Mouse (Mus musculus): ENCODE data around the gene Capn9. TPM values are rescaled to one million over a fixed set of nuclear protein-coding genes. Genes with fewer than 3 reads are reported as not detected.

Gene Capn9
- polyA plus RNA-seq, 1 experiment: not detected

DNA sequence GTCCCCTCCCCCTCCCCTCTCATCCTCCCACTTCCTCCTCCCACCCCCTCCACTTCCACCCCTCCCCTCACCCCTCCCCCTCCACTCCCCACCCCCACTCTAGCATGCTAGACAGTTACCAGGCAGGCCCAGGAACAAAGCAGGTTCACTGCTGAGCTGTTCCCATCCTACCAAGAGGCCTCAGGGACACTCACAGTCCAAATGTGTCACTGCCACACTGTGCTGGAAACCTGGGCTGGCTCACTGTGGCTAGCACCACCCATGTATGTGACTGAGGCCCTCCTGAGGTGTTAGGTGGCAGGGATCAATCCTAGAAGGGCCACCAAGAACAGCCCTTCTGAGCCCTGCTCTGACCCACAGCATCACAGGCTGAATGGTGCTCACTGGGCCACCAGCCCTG, 72.4 kb downstream of the Capn9 start:
- DNase-seq (ENCODE audit: low read depth): peak; percentile 17
- TF ChIP-seq POLR2A (IDR thresholded peaks at IDR 0.05; ENCODE audit: borderline replicate concordance, extremely low read depth, insufficient read depth, insufficient read length, poor library complexity, severe bottlenecking): no peak

DNA sequence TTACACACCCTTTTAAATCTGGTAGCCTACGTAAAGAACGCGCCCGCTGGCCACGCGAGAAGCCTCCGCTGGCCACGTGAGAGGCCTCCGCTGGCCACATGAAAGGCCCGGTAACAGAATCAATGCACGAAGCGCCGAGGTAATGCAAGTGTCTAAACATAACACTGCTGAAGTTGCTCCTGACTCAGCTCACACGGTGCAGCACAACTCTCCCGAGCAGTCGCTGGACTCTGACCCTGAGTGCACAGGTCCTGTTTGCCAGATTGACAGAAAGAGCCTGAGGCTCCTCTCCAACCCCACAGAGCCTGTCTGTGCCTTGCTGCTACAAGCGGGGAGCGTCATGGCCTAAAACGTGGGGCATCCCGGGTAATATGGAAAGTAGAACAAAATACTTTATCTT, 75.9 kb downstream of the Capn9 start:
- no peak for TF ChIP-seq CTCF (IDR thresholded peaks at IDR 0.05; ENCODE audit: borderline replicate concordance, extremely low read depth, insufficient read depth, insufficient read length)
- TF ChIP-seq POLR2A (IDR thresholded peaks at IDR 0.05; ENCODE audit: borderline replicate concordance, extremely low read depth, insufficient read depth, insufficient read length, poor library complexity, severe bottlenecking): no peak
- DNase-seq (ENCODE audit: low read depth): no peak

GRCm38 (mm10) chr8:124652546-124652945, 76.6 kb downstream of the Capn9 start:
- TF ChIP-seq CTCF (IDR thresholded peaks at IDR 0.05; ENCODE audit: borderline replicate concordance, extremely low read depth, insufficient read depth, insufficient read length) (no peak), POLR2A (IDR thresholded peaks at IDR 0.05; ENCODE audit: borderline replicate concordance, extremely low read depth, insufficient read depth, insufficient read length, poor library complexity, severe bottlenecking) (no peak)

GRCm38 (mm10) chr8:124653568-124654475, 77.9 kb downstream of the Capn9 start:
- DNase-seq (ENCODE audit: low read depth): no peak
- TF ChIP-seq POLR2A (IDR thresholded peaks at IDR 0.05; ENCODE audit: borderline replicate concordance, extremely low read depth, insufficient read depth, insufficient read length, poor library complexity, severe bottlenecking) (no peak), CTCF (IDR thresholded peaks at IDR 0.05; ENCODE audit: borderline replicate concordance, extremely low read depth, insufficient read depth, insufficient read length) (no peak)

More at GRCm38 (mm10) chr8:124652546-124652945, 76.6 kb downstream of the Capn9 start:
- peak; percentile 78 for DNase-seq (ENCODE audit: low read depth)

- DNase-seq (ENCODE audit: low read depth): no peak
- no peak for TF ChIP-seq POLR2A (IDR thresholded peaks at IDR 0.05; ENCODE audit: borderline replicate concordance, extremely low read depth, insufficient read depth, insufficient read length, poor library complexity, severe bottlenecking)
- TF ChIP-seq CTCF (IDR thresholded peaks at IDR 0.05; ENCODE audit: borderline replicate concordance, extremely low read depth, insufficient read depth, insufficient read length): no peak
Measured at GRCm38 (mm10) chr8:124657961-124658360, 82.0 kb downstream of the Capn9 start.

GRCm38 (mm10) chr8:124658415-124658814, 82.5 kb downstream of the Capn9 start:
- TF ChIP-seq POLR2A (IDR thresholded peaks at IDR 0.05; ENCODE audit: borderline replicate concordance, extremely low read depth, insufficient read depth, insufficient read length, poor library complexity, severe bottlenecking): no peak
- no peak for TF ChIP-seq CTCF (IDR thresholded peaks at IDR 0.05; ENCODE audit: borderline replicate concordance, extremely low read depth, insufficient read depth, insufficient read length)
- peak; percentile 88 for DNase-seq (ENCODE audit: low read depth)

- DNase-seq (ENCODE audit: low read depth): peak; percentile 24
- TF ChIP-seq CTCF (IDR thresholded peaks at IDR 0.05; ENCODE audit: borderline replicate concordance, extremely low read depth, insufficient read depth, insufficient read length) (no peak), POLR2A (IDR thresholded peaks at IDR 0.05; ENCODE audit: borderline replicate concordance, extremely low read depth, insufficient read depth, insufficient read length, poor library complexity, severe bottlenecking) (no peak)
Measured at GRCm38 (mm10) chr8:124661781-124662180, 85.9 kb downstream of the Capn9 start.

DNA sequence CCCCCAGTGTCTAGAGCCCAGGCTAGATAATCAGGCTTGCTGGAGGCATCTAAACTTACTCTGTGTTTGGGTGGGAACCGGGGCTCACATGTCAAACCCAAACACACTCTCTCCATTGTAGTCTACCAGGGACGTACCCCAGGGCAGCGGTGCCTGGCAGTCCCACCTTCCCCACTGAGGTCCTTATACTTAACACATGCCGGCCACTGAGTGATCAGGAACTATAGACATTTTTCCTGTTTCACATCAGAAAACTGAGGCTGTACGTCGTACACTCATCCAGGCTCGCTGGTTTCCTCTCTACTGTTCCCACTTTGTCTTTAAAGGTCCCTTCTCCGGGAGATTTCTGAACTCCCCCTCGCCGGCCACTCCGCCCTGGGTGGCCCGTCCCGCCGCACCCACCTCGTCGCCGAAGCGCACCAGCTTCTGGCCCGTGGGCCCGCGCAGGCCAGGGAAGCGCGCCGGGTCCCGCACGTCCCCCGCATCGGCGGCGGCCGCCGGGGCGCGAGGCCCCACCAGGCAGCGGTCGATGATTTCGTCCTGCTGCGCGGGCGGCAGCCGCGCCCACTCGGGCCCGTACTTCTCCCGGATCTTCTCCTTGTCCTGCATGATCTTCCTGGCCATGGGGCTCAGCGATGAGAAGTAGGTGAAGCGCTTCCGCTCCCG, 86.7 kb downstream of the Capn9 start:
- TF ChIP-seq CTCF (IDR thresholded peaks at IDR 0.05; ENCODE audit: borderline replicate concordance, extremely low read depth, insufficient read depth, insufficient read length): no peak
- TF ChIP-seq POLR2A (IDR thresholded peaks at IDR 0.05; ENCODE audit: borderline replicate concordance, extremely low read depth, insufficient read depth, insufficient read length, poor library complexity, severe bottlenecking): no peak
- DNase-seq (ENCODE audit: low read depth): peak; percentile 34

GRCm38 (mm10) chr8:124663112-124663873, 87.4 kb downstream of the Capn9 start, which contains the start of gene 2310022B05Rik:
Gene 2310022B05Rik (minus strand): TSS chr8:124663369.
- peak; percentile 88 for TF ChIP-seq POLR2A (IDR thresholded peaks at IDR 0.05; ENCODE audit: borderline replicate concordance, extremely low read depth, insufficient read depth, insufficient read length, poor library complexity, severe bottlenecking)
- TF ChIP-seq CTCF (IDR thresholded peaks at IDR 0.05; ENCODE audit: borderline replicate concordance, extremely low read depth, insufficient read depth, insufficient read length): no peak
- DNase-seq (ENCODE audit: low read depth): peak; percentile 92

DNA sequence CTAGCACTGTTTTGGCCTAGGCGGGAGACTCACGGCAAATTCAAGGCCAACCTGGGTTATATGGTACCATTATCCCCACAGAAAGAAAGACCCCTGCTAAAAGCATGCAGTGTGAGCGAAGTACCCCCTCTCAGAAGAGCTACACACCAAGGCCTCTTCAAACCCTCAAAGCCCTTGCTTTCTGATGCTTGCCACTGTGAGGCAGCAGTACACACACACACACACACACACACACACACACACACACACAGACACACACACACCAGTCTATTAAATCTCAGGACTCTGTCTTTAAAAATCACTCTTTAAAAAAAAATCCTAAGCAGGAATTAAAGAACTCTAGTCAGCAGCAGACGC, 87.9 kb downstream of the Capn9 start:
- TF ChIP-seq CTCF (IDR thresholded peaks at IDR 0.05; ENCODE audit: borderline replicate concordance, extremely low read depth, insufficient read depth, insufficient read length) (no peak), POLR2A (IDR thresholded peaks at IDR 0.05; ENCODE audit: borderline replicate concordance, extremely low read depth, insufficient read depth, insufficient read length, poor library complexity, severe bottlenecking) (no peak)
- DNase-seq (ENCODE audit: low read depth): peak; percentile 65

DNA sequence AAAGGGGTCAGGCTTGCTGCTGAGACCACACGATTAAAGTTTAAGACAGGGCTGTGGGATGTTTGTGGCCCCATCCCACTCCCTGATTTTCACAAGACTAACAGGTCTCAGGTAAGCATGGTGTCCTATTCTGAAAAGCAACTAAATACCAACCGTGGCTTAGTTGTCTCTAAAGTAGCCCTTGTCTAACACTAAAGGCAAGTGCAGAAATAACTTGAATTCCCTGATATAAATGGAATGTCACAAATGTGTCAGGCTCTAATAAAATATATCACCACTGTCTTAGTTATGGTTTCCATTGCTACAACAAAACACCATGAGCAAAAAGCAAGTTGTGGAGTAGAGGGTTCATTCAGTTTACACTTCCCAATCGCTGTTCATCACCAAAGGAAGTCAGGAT, 88.5 kb downstream of the Capn9 start:
- no peak for TF ChIP-seq CTCF (IDR thresholded peaks at IDR 0.05; ENCODE audit: borderline replicate concordance, extremely low read depth, insufficient read depth, insufficient read length)
- TF ChIP-seq POLR2A (IDR thresholded peaks at IDR 0.05; ENCODE audit: borderline replicate concordance, extremely low read depth, insufficient read depth, insufficient read length, poor library complexity, severe bottlenecking): no peak
- DNase-seq (ENCODE audit: low read depth): no peak

Other genes with a start within 250 kb of the Capn9 start
- gene Pgbd5, start 136.5 kb upstream of the Capn9 start, polyA plus RNA-seq (2012; rRNA removed): 32.1 and 33.4 TPM in 2 replicates
- 32.1 and 34.1 TPM in 2 replicates for gene Cog2, start 55.3 kb upstream of the Capn9 start, polyA plus RNA-seq (2012; rRNA removed)
- gene Agt, start 6.4 kb upstream of the Capn9 start, polyA plus RNA-seq (2012; rRNA removed): 0.10 and 0.30 TPM in 2 replicates
- gene 2310022B05Rik, start 87.3 kb downstream of the Capn9 start, polyA plus RNA-seq (2012; rRNA removed): 78.7 and 83.1 TPM in 2 replicates
- 56.3 and 57.0 TPM in 2 replicates for gene Ttc13, start 145.9 kb downstream of the Capn9 start, polyA plus RNA-seq (2012; rRNA removed)
- 45.7 and 53.7 TPM in 2 replicates for gene Arv1, start 146.0 kb downstream of the Capn9 start, polyA plus RNA-seq (2012; rRNA removed)
- 0.49 and 0.64 TPM in 2 replicates for gene Fam89a, start 175.7 kb downstream of the Capn9 start, polyA plus RNA-seq (2012; rRNA removed)
- gene Trim67, start 217.0 kb downstream of the Capn9 start, polyA plus RNA-seq (2012; rRNA removed): 41.7 and 81.6 TPM in 2 replicates

All from brain, embryonic 14.5 days (tissue).